Mouse (Mus musculus): ENCODE measurements around the gene Il12a. TPM values are rescaled to one million over a fixed set of nuclear protein-coding genes. Genes with fewer than 3 reads are reported as not detected.
"Not testable (repeated sequence)": the region's sequence is repeated elsewhere in the genome, so short reads cannot be mapped to it uniquely, and the experiment has no call there.

The Il12a gene
- polyA plus RNA-seq, 1 experiment from 2014 or later, result 0.26 TPM

- H3K4me2 ChIP-seq (replicated peaks), result no peak overlapping the region
- no peak overlapping the region for H3K9ac ChIP-seq
- no peak for ATAC-seq (ENCODE audit: insufficient number of reproducible peaks, insufficient read depth, low FRiP score, low TSS enrichment)
- H3K27ac ChIP-seq, result no peak overlapping the region
- no peak overlapping the region for H3K4me3 ChIP-seq
- WGBS, result 69% methylated on average over 1 of the region's 1 CpGs
- H3K27me3 ChIP-seq, result no peaks in the 10 kb centered on the region
- no peaks in the 10 kb centered on the region for H3K4me1 ChIP-seq
- H3K9me3 ChIP-seq, result no peaks in the 10 kb centered on the region
- no peaks in the 10 kb centered on the region for H3K36me3 ChIP-seq
These were observed 20.0 kb downstream of the Il12a start for GRCm38 (mm10) chr3:68710436-68710835.

DNA sequence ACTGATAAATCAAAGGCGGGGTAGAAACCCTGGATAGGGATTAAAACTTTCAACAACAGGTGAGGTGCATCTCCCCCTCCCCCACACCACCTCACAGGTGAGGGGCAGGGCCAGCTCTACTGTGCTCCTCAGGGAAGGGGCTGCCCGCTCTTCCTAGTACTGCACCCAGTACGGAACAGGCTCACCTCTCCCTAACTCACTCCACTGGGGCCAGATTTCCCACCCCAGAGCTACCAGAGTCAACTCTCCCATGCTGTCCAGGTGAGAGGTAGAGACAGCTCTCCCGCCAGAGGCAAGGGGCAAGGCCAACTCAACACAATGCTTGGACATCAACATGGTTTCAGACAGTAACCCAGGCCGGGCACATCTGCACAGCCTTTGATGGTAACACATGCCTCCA lies 21.1 kb downstream of the Il12a start:
- no peak overlapping the region for H3K4me2 ChIP-seq (replicated peaks)
- no peaks in the 10 kb centered on the region for H3K27me3 ChIP-seq
- no peaks in the 10 kb centered on the region for H3K9me3 ChIP-seq
- no peak overlapping the region for H3K9ac ChIP-seq
- no peak for ATAC-seq (ENCODE audit: insufficient number of reproducible peaks, insufficient read depth, low FRiP score, low TSS enrichment)
- no peak overlapping the region for H3K4me3 ChIP-seq
- no peaks in the 10 kb centered on the region for H3K4me1 ChIP-seq
- 83% methylated on average over 5 of the region's 5 CpGs for WGBS
- no peak overlapping the region for H3K27ac ChIP-seq
- H3K36me3 ChIP-seq, result no peaks in the 10 kb centered on the region

DNA sequence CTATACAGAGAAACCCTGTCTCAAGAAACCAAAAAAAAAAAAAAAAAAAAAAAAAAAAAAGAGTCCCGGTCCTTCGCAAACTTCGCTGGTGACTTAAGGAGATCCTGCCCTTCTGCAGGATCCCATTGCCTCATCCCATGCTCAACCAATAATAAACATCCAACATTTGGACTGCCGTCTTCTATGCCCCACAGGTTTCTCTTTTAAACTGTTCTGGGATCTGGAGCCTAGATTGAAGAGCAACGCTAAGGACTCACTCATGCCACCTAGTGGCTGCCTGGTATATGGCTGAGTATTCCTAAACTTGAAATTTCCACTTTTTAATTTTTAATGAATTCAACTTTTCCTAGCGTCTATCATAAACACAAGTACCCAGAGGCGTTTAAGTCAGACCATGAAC lies 23.1 kb downstream of the Il12a start:
- 12% methylated on average over 7 of the region's 7 CpGs for WGBS
- Histone ChIP-seq H3K4me3 (no peak overlapping the region), H3K4me2 (replicated peaks) (peak overlapping the region; percentile 26; the same call in 1 of the 2 replicates), H3K27ac (no peak overlapping the region), H3K27me3 (no peaks in the 10 kb centered on the region), H3K9me3 (no peaks in the 10 kb centered on the region), H3K36me3 (no peaks in the 10 kb centered on the region), H3K9ac (no peak overlapping the region), H3K4me1 (no peaks in the 10 kb centered on the region)
- no peak for ATAC-seq (ENCODE audit: insufficient number of reproducible peaks, insufficient read depth, low FRiP score, low TSS enrichment)

GRCm38 (mm10) chr3:68717346-68717745 lies 26.9 kb downstream of the Il12a start:
- 36% methylated on average over 5 of the region's 5 CpGs for WGBS
- H3K9ac ChIP-seq; H3K4me1 ChIP-seq; H3K27me3 ChIP-seq; H3K9me3 ChIP-seq; H3K36me3 ChIP-seq; H3K4me2 ChIP-seq (replicated peaks); H3K27ac ChIP-seq; H3K4me3 ChIP-seq; ATAC-seq (ENCODE audit: insufficient number of reproducible peaks, insufficient read depth, low FRiP score, low TSS enrichment): not testable (repeated sequence)

DNA sequence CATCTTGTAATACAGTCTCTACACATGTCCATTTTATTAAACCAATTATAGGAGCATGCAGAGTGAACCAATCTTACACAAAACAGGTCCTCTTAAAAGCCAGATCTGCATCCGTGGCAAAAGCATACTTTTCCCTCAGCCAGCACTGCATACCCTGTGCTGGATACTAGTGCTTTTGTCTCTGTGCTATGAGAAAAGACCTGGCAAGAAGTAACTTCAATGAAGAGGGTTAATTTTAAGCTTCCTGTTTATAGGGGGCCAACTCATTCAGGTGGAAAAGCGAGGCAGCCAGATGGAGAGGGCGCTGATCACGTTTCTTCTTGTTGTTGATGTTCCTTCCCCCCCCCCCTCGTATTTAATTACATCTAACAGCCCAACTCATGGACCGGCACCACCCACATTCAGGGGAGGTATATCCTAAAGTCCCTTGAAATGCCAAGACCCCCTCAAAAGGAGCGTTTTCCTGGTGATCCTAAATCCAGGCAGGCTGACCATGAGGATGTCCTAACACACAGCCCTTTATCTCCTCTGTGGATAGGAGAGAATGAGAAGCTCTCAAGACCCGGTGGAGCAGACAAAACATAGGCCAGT lies 28.9 kb downstream of the Il12a start:
- no peaks in the 10 kb centered on the region for H3K4me1 ChIP-seq
- H3K4me2 ChIP-seq (replicated peaks), result no peak overlapping the region
- H3K27ac ChIP-seq, result no peak overlapping the region
- H3K9me3 ChIP-seq, result no peaks in the 10 kb centered on the region
- 45% methylated on average over 8 of the region's 8 CpGs for WGBS
- H3K27me3 ChIP-seq, result no peaks in the 10 kb centered on the region
- no peak overlapping the region for H3K9ac ChIP-seq
- H3K4me3 ChIP-seq, result no peak overlapping the region
- no peaks in the 10 kb centered on the region for H3K36me3 ChIP-seq
- ATAC-seq (ENCODE audit: insufficient number of reproducible peaks, insufficient read depth, low FRiP score, low TSS enrichment), result no peak

GRCm38 (mm10) chr3:68720258-68720657 lies 29.8 kb downstream of the Il12a start:
- Histone ChIP-seq H3K27me3 (no peaks in the 10 kb centered on the region), H3K36me3 (no peaks in the 10 kb centered on the region), H3K4me1 (no peaks in the 10 kb centered on the region), H3K27ac (no peak overlapping the region), H3K9ac (no peak overlapping the region), H3K4me3 (no peak overlapping the region), H3K4me2 (replicated peaks) (no peak overlapping the region), H3K9me3 (no peaks in the 10 kb centered on the region)
- 40% methylated on average over 13 of the region's 13 CpGs for WGBS
- no peak for ATAC-seq (ENCODE audit: insufficient number of reproducible peaks, insufficient read depth, low FRiP score, low TSS enrichment)

- ATAC-seq (ENCODE audit: insufficient number of reproducible peaks, insufficient read depth, low FRiP score, low TSS enrichment), result no peak
- no peaks in the 10 kb centered on the region for H3K36me3 ChIP-seq
- no peaks in the 10 kb centered on the region for H3K27me3 ChIP-seq
- H3K9me3 ChIP-seq, result peaks cover 3% of the 10 kb centered on the region; the same call in 1 of the 2 replicates
- no peak overlapping the region for H3K9ac ChIP-seq
- 60% methylated on average over 7 of the region's 7 CpGs for WGBS
- no peak overlapping the region for H3K27ac ChIP-seq
- H3K4me2 ChIP-seq (replicated peaks), result no peak overlapping the region
- H3K4me1 ChIP-seq, result no peaks in the 10 kb centered on the region
- no peak overlapping the region for H3K4me3 ChIP-seq
These were observed 51.5 kb downstream of the Il12a start for GRCm38 (mm10) chr3:68741955-68742354.

GRCm38 (mm10) chr3:68742718-68743471 lies 52.5 kb downstream of the Il12a start:
- Histone ChIP-seq H3K4me1 (no peaks in the 10 kb centered on the region), H3K27me3 (no peaks in the 10 kb centered on the region), H3K9me3 (peaks cover 3% of the 10 kb centered on the region; the same call in 1 of the 2 replicates), H3K4me3 (no peak overlapping the region), H3K36me3 (no peaks in the 10 kb centered on the region), H3K9ac (no peak overlapping the region), H3K4me2 (replicated peaks) (no peak overlapping the region), H3K27ac (no peak overlapping the region)
- no peak for ATAC-seq (ENCODE audit: insufficient number of reproducible peaks, insufficient read depth, low FRiP score, low TSS enrichment)
- WGBS, result 81% methylated on average over 9 of the region's 9 CpGs

- Histone ChIP-seq H3K4me1 (no peaks in the 10 kb centered on the region), H3K9ac (no peak overlapping the region), H3K36me3 (no peaks in the 10 kb centered on the region), H3K9me3 (peaks cover 3% of the 10 kb centered on the region; the same call in 1 of the 2 replicates), H3K4me2 (replicated peaks) (no peak overlapping the region), H3K4me3 (no peak overlapping the region), H3K27ac (no peak overlapping the region), H3K27me3 (no peaks in the 10 kb centered on the region)
- WGBS, result 58% methylated on average over 3 of the region's 3 CpGs
- ATAC-seq (ENCODE audit: insufficient number of reproducible peaks, insufficient read depth, low FRiP score, low TSS enrichment), result no peak
These were observed 53.0 kb downstream of the Il12a start for GRCm38 (mm10) chr3:68743472-68743732.

- H3K4me3 ChIP-seq, result no peak overlapping the region
- ATAC-seq (ENCODE audit: insufficient number of reproducible peaks, insufficient read depth, low FRiP score, low TSS enrichment), result no peak
- no peak overlapping the region for H3K27ac ChIP-seq
- H3K9ac ChIP-seq, result no peak overlapping the region
- no peaks in the 10 kb centered on the region for H3K36me3 ChIP-seq
- H3K4me1 ChIP-seq, result no peaks in the 10 kb centered on the region
- H3K4me2 ChIP-seq (replicated peaks), result no peak overlapping the region
- 83% methylated on average over 1 of the region's 1 CpGs for WGBS
- no peaks in the 10 kb centered on the region for H3K27me3 ChIP-seq
- peaks cover 3% of the 10 kb centered on the region; the same call in 1 of the 2 replicates for H3K9me3 ChIP-seq
These were observed 53.7 kb downstream of the Il12a start for GRCm38 (mm10) chr3:68744162-68744561.

- Histone ChIP-seq H3K9ac (no peak overlapping the region), H3K36me3 (no peaks in the 10 kb centered on the region), H3K9me3 (no peaks in the 10 kb centered on the region), H3K27me3 (no peaks in the 10 kb centered on the region), H3K4me2 (replicated peaks) (no peak overlapping the region), H3K27ac (no peak overlapping the region), H3K4me3 (no peak overlapping the region), H3K4me1 (no peaks in the 10 kb centered on the region)
- WGBS, result 84% methylated on average over 5 of the region's 5 CpGs
- ATAC-seq (ENCODE audit: insufficient number of reproducible peaks, insufficient read depth, low FRiP score, low TSS enrichment), result no peak
These were observed 54.6 kb downstream of the Il12a start for GRCm38 (mm10) chr3:68745033-68745432.

- 79% methylated on average over 4 of the region's 4 CpGs for whole genome bisulfite sequencing
- H3K27me3 ChIP-seq; H3K4me3 ChIP-seq; ATAC-seq (ENCODE audit: insufficient number of reproducible peaks, insufficient read depth, low FRiP score, low TSS enrichment); H3K4me2 ChIP-seq (replicated peaks); H3K4me1 ChIP-seq; H3K36me3 ChIP-seq; H3K9me3 ChIP-seq; H3K27ac ChIP-seq; H3K9ac ChIP-seq: not testable (repeated sequence)
These were observed 55.8 kb downstream of the Il12a start for GRCm38 (mm10) chr3:68746282-68746681.

Data from embryonic facial prominence, embryonic 12.5 days (tissue).